8 mouse cellular contexts compared by ENCODE assay signal in genomic region chr5:122951913-122952641, GRCm38 (mm10). TPM values are rescaled to one million over a fixed set of nuclear protein-coding genes. Genes with fewer than 3 reads are reported as not detected.
DNase-seq lines count a peak whose midpoint lies in the region; ATAC-seq and TF ChIP-seq lines count a peak whose summit lies in the region.

No protein-coding gene starts in this region.

- H3K27me3 ChIP-seq in lung, embryonic 15.5 days: peaks cover 47% of the 10 kb centered on the region
- no peaks in the 10 kb centered on the region for H3K27me3 ChIP-seq in forebrain, postnatal 0 days (ENCODE audit: insufficient read depth, low read length)
- peaks cover 16% of the 10 kb centered on the region for H3K27me3 ChIP-seq in kidney, embryonic 14.5 days (ENCODE audit: control insufficient read depth, insufficient read depth, low read length)
- H3K27me3 ChIP-seq in small intestine, adult 2 months (ENCODE audit: control insufficient read depth, insufficient read depth, low read length): no peaks in the 10 kb centered on the region

- no peaks in the 10 kb centered on the region for H3K36me3 ChIP-seq in lung, embryonic 15.5 days
- peaks cover 8% of the 10 kb centered on the region for H3K36me3 ChIP-seq in forebrain, postnatal 0 days (ENCODE audit: insufficient read depth)
- H3K36me3 ChIP-seq in kidney, embryonic 14.5 days (ENCODE audit: control insufficient read depth, insufficient read depth, low read length): peaks cover 7% of the 10 kb centered on the region; the same call in 1 of the 2 replicates
- H3K36me3 ChIP-seq in macrophage (ENCODE audit: inconsistent target): no peaks in the 10 kb centered on the region
- H3K36me3 ChIP-seq in small intestine, adult 2 months (ENCODE audit: control insufficient read depth, insufficient read depth, low read length): no peaks in the 10 kb centered on the region

- peak overlapping the region; percentile 41 for H3K4me3 ChIP-seq in lung, embryonic 15.5 days
- H3K4me3 ChIP-seq in forebrain, postnatal 0 days (ENCODE audit: low read depth, low read length): peak overlapping the region; percentile 51
- H3K4me3 ChIP-seq in kidney, embryonic 14.5 days (ENCODE audit: low read length): peak overlapping the region; percentile 41
- peak overlapping the region; percentile 36; the same call in 1 of the 2 replicates for H3K4me3 ChIP-seq in macrophage (ENCODE audit: inconsistent target)
- H3K4me3 ChIP-seq in small intestine, adult 2 months (ENCODE audit: low read depth, low read length): peak overlapping the region; percentile 63

- H3K9ac ChIP-seq in lung, embryonic 15.5 days: peak overlapping the region; percentile 24
- peak overlapping the region; percentile 78 for H3K9ac ChIP-seq in forebrain, postnatal 0 days
- H3K9ac ChIP-seq in kidney, embryonic 14.5 days (ENCODE audit: low read depth, low read length): peak overlapping the region; percentile 53

- peaks cover 29% of the 10 kb centered on the region for H3K4me1 ChIP-seq in lung, embryonic 15.5 days
- peaks cover 10% of the 10 kb centered on the region; the same call in 1 of the 2 replicates for H3K4me1 ChIP-seq in forebrain, postnatal 0 days (ENCODE audit: insufficient read depth)
- H3K4me1 ChIP-seq in kidney, embryonic 14.5 days (ENCODE audit: control insufficient read depth, insufficient read depth, low read length): peaks cover 25% of the 10 kb centered on the region
- peaks cover 22% of the 10 kb centered on the region for H3K4me1 ChIP-seq in small intestine, adult 2 months (ENCODE audit: control insufficient read depth, insufficient read depth, insufficient read length, low read length)

- no peaks in the 10 kb centered on the region for H3K9me3 ChIP-seq in lung, embryonic 15.5 days
- no peaks in the 10 kb centered on the region for H3K9me3 ChIP-seq in forebrain, postnatal 0 days (ENCODE audit: low read length)
- H3K9me3 ChIP-seq in kidney, embryonic 14.5 days (ENCODE audit: control insufficient read depth, low read length): no peaks in the 10 kb centered on the region

- TF ChIP-seq CTCF in forebrain, postnatal 0 days (IDR thresholded peaks at IDR 0.05; ENCODE audit: low read depth): peak; percentile 27; the same call in 1 of the 2 replicates
- TF ChIP-seq CTCF in small intestine, adult 2 months (IDR thresholded peaks at IDR 0.05; ENCODE audit: extremely low read depth, insufficient read length, insufficient replicate concordance, low read depth, low read length): no peak

- no peaks in the 10 kb centered on the region for H3K79me2 ChIP-seq in macrophage (ENCODE audit: inconsistent target)

- peak overlapping the region; percentile 88 for H3K4me2 ChIP-seq in lung, embryonic 15.5 days
- H3K4me2 ChIP-seq in forebrain, postnatal 0 days (ENCODE audit: low read depth): peak overlapping the region; percentile 93
- peak overlapping the region; percentile 84 for H3K4me2 ChIP-seq in kidney, embryonic 14.5 days (replicated peaks; ENCODE audit: low read depth, low read length)

- DNase-seq in lung, adult 18-20 months: no peak
- peak; percentile 48 for DNase-seq in cerebellum, adult 11-12 months
- peak; percentile 71 for DNase-seq in forebrain, postnatal 0 days
- no peak for DNase-seq in layer of hippocampus, postnatal 25 days (ENCODE audit: extremely low spot score in 1 of 2, low spot score in 1 of 2)

- no peak for TF ChIP-seq POLR2A in small intestine, adult 2 months (IDR thresholded peaks at IDR 0.05; ENCODE audit: low read depth, low read length)

- 3% methylated on average over 36 of the region's 59 CpGs for WGBS in lung, embryonic 15.5 days
- WGBS in forebrain, postnatal 0 days: 1% methylated on average over 59 of the region's 59 CpGs
- WGBS in kidney, embryonic 14.5 days: 6% methylated on average over 58 of the region's 59 CpGs
- 6% methylated on average over 54 of the region's 59 CpGs for WGBS in macrophage (ENCODE audit: missing documents)
- WGBS in small intestine, adult 2 months: 6% methylated on average over 59 of the region's 59 CpGs

- ATAC-seq in lung, embryonic 15.5 days (ENCODE audit: borderline replicate concordance, extremely low read depth, low FRiP score, low TSS enrichment): 0 out of 2 replicates have a peak, but pooled peaks have one; percentile 15
- peak; percentile 25; the same call in 1 of the 2 replicates for ATAC-seq in forebrain, postnatal 0 days
- 0 out of 2 replicates have a peak, but pooled peaks have one; percentile 8 for ATAC-seq in kidney, embryonic 14.5 days (ENCODE audit: low FRiP score, low TSS enrichment)

- 0 out of 2 replicates have a peak overlapping the region, but pooled peaks have one; percentile 8 for H3K27ac ChIP-seq in lung, embryonic 15.5 days
- H3K27ac ChIP-seq in forebrain, postnatal 0 days (ENCODE audit: low read depth, low read length): peak overlapping the region; percentile 94
- peak overlapping the region; percentile 24; the same call in 1 of the 2 replicates for H3K27ac ChIP-seq in kidney, embryonic 14.5 days (ENCODE audit: low read depth, low read length)
- no peak overlapping the region for H3K27ac ChIP-seq in macrophage
- peak overlapping the region; percentile 16 for H3K27ac ChIP-seq in small intestine, adult 2 months (ENCODE audit: insufficient read depth, low read depth, low read length)

RNA-seq across cellular contexts. Expression of gene Kdm2b, which starts 37.5 kb away (rescaled TPM):
- 36.4 and 38.1 TPM in 2 replicates for polyA plus RNA-seq in lung, embryonic 15.5 days (2015; fragmentation: Nextera tagmentation; extraction: Ambion mirVana)
- 127 and 158 TPM in 2 replicates for total RNA-seq in forebrain, postnatal 0 days (2014; rRNA removed)
- polyA plus RNA-seq in forebrain, postnatal 0 days (2015; fragmentation: Nextera tagmentation; extraction: Ambion mirVana): 84.6 and 91.7 TPM in 2 replicates
- 59.1 and 105 TPM in 2 replicates for polyA plus RNA-seq in kidney, embryonic 14.5 days (2014; fragmentation: Nextera tagmentation; extraction: Ambion mirVana)
- total RNA-seq in macrophage (2018; cell fraction: chromatin; rRNA removed): 10 to 100 TPM in 23 of 26 experiments, 1 to 10 TPM in 3; 7.2 to 82.4 (median 41.6) TPM
- total RNA-seq in macrophage (2018; cell fraction: cytosol; rRNA removed): 10 to 100 TPM in 25 of 26 experiments, 1 to 10 TPM in 1; 9.1 to 34.3 (median 22.3) TPM
- total RNA-seq in macrophage (2018; cell fraction: nucleus; rRNA removed): 10 to 100 TPM in 25 of 26 experiments, 1 to 10 TPM in 1; 9.9 to 63.2 (median 24.7) TPM
- polyA plus RNA-seq in macrophage (2018): 23.6 to 28.0 TPM (median 23.7 TPM) in 3 replicates
- 8.6 and 12.0 TPM in 2 replicates for polyA plus RNA-seq in small intestine, adult 2 months (2012; rRNA removed)
- 10 to 100 TPM; 36.9 to 38.4 TPM for total RNA-seq in layer of hippocampus, postnatal 25 days (2021)

Comparison
In these comparisons a context has a peak if more than half of its experiments do, and no peak if none do; other contexts are left out.
1. H3K9ac ChIP-seq: peak in every context shown above with its lines; median percentile 78 in forebrain, postnatal 0 days; 53 in kidney, embryonic 14.5 days; 24 in lung, embryonic 15.5 days.
2. DNase-seq: peak in cerebellum, adult 11-12 months (single experiment) and forebrain, postnatal 0 days (single experiment); none in lung, adult 18-20 months (0 of 2) and layer of hippocampus, postnatal 25 days (0 of 2).
3. Peak in every context shown above with its lines, with median percentiles within 50 percentile points of each other: ATAC-seq, H3K4me2 ChIP-seq and H3K4me3 ChIP-seq.